Mouse (Mus musculus) forebrain, embryonic 12.5 days (tissue): ENCODE data around the gene Prkce. TPM values are rescaled to one million over a fixed set of nuclear protein-coding genes. Genes with fewer than 3 reads are reported as not detected.

Experiments
- ATAC-seq: fragments of 200-750 bp; cut with Nextera tagmentation; 2 replicates; pipeline ENCODE4 v1.8.0; 2017; ENCODE audit warnings: moderate TSS enrichment; ENCODE audit not compliant: low FRiP score
- H3K27ac ChIP-seq: fragments of 300-500 bp; sonication (generic); 2 replicates; pipeline ENCODE4 v1.5.1; 2016; ENCODE audit warnings: mild to moderate bottlenecking
- H3K27me3 ChIP-seq: fragments of 300-500 bp; sonication (generic); 2 replicates; pipeline ENCODE4 v1.6.1; 2016; ENCODE audit warnings: mild to moderate bottlenecking
- H3K36me3 ChIP-seq: fragments of 300-500 bp; sonication (generic); replicated peaks from 2 replicates; pipeline ENCODE4 v1.6.1; 2016; ENCODE audit warnings: mild to moderate bottlenecking
- H3K4me1 ChIP-seq: fragments of 300-500 bp; sonication (generic); 2 replicates; pipeline ENCODE4 v1.6.1; 2016
- H3K4me2 ChIP-seq: fragments of 300-500 bp; sonication (generic); 2 replicates; pipeline ENCODE4 v1.6.1; 2016; ENCODE audit warnings: mild to moderate bottlenecking, moderate library complexity
- H3K4me3 ChIP-seq: fragments of 300-500 bp; sonication (generic); replicated peaks from 2 replicates; pipeline ENCODE4 v1.5.1; 2016; ENCODE audit warnings: mild to moderate bottlenecking
- H3K9ac ChIP-seq: fragments of 300-500 bp; sonication (generic); 2 replicates; pipeline ENCODE4 v1.6.1; 2016; ENCODE audit warnings: mild to moderate bottlenecking
- H3K9me3 ChIP-seq: fragments of 300-500 bp; sonication (generic); 2 replicates; pipeline ENCODE4 v1.6.1; 2016
- WGBS: fragments of 180-500 bp; shearing (Covaris S2); methylation state at CpG from one replicate; pipeline ENCODE4 v1.1.7; 2016; 5-methylcytosine and 5-hydroxymethylcytosine counted together
- polyA plus RNA-seq: library from polyadenylated mRNA; unstranded; fragments of >200 nt; fragmentation: Nextera tagmentation; extraction: Ambion mirVana; gene quantifications from 2 replicates; pipeline ENCODE4 v1.2.1, GENCODE M21; 2016

Gene Prkce
- polyA plus RNA-seq, 1 experiment from 2014 or later = 6.0 TPM

- H3K27ac ChIP-seq = no peak overlapping the region
- no peak overlapping the region for H3K4me2 ChIP-seq
- no peaks in the 10 kb centered on the region for H3K36me3 ChIP-seq
- no peak overlapping the region for H3K9ac ChIP-seq
- no peak overlapping the region for H3K4me3 ChIP-seq
- no peaks in the 10 kb centered on the region for H3K27me3 ChIP-seq
- no peaks in the 10 kb centered on the region for H3K9me3 ChIP-seq
- 75% methylated on average over 8 of the region's 8 CpGs for WGBS
- no peak for ATAC-seq
- peaks cover 20% of the 10 kb centered on the region for H3K4me1 ChIP-seq
Measured at GRCm38 (mm10) chr17:86407921-86408613, 240.5 kb downstream of the Prkce start.

- H3K4me2 ChIP-seq = no peak overlapping the region
- no peak for ATAC-seq
- no peaks in the 10 kb centered on the region for H3K9me3 ChIP-seq
- H3K4me3 ChIP-seq = no peak overlapping the region
- H3K27me3 ChIP-seq = no peaks in the 10 kb centered on the region
- 89% methylated on average over 5 of the region's 5 CpGs for WGBS
- H3K36me3 ChIP-seq = no peaks in the 10 kb centered on the region
- peaks cover 20% of the 10 kb centered on the region for H3K4me1 ChIP-seq
- H3K27ac ChIP-seq = no peak overlapping the region
- H3K9ac ChIP-seq = no peak overlapping the region
Measured at GRCm38 (mm10) chr17:86408614-86409006, 241.0 kb downstream of the Prkce start.

GRCm38 (mm10) chr17:86409485-86409884 lies 241.9 kb downstream of the Prkce start:
- no peak for ATAC-seq
- H3K4me1 ChIP-seq = peaks cover 25% of the 10 kb centered on the region
- H3K4me3 ChIP-seq = no peak overlapping the region
- no peak overlapping the region for H3K27ac ChIP-seq
- no peaks in the 10 kb centered on the region for H3K9me3 ChIP-seq
- no peaks in the 10 kb centered on the region for H3K36me3 ChIP-seq
- no peak overlapping the region for H3K4me2 ChIP-seq
- H3K27me3 ChIP-seq = no peaks in the 10 kb centered on the region
- WGBS = 87% methylated on average over 8 of the region's 8 CpGs
- H3K9ac ChIP-seq = no peak overlapping the region

DNA sequence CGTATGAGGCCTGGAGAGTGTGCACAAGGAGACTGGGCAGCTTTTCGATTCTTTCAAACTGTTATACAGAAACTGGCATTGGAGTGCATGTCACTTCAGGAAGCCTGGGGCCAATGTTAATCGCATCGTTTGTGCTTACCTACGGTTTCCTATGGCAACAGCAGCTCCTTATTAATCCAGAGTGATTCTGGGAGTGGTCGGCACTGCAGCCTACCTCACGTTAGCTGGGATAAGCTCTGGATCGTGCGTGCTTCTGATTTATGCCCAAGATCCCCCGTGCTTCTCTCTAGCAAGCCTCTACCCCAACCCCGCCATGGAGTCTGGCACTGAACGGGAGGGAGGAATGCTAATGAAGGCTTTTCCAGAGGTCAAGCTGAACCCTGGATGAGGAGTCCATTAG lies 242.9 kb downstream of the Prkce start:
- no peaks in the 10 kb centered on the region for H3K36me3 ChIP-seq
- 51% methylated on average over 12 of the region's 12 CpGs for WGBS
- no peak overlapping the region for H3K4me3 ChIP-seq
- H3K9ac ChIP-seq = no peak overlapping the region
- H3K27me3 ChIP-seq = no peaks in the 10 kb centered on the region
- no peak overlapping the region for H3K4me2 ChIP-seq
- H3K27ac ChIP-seq = no peak overlapping the region
- peaks cover 27% of the 10 kb centered on the region for H3K4me1 ChIP-seq
- ATAC-seq = no peak
- no peaks in the 10 kb centered on the region for H3K9me3 ChIP-seq

GRCm38 (mm10) chr17:86412141-86412540 lies 244.6 kb downstream of the Prkce start:
- Histone ChIP-seq H3K27me3 (no peaks in the 10 kb centered on the region), H3K9me3 (no peaks in the 10 kb centered on the region), H3K27ac (no peak overlapping the region), H3K4me3 (no peak overlapping the region), H3K4me2 (no peak overlapping the region), H3K36me3 (no peaks in the 10 kb centered on the region), H3K9ac (no peak overlapping the region), H3K4me1 (peaks cover 32% of the 10 kb centered on the region)
- WGBS = 84% methylated on average over 6 of the region's 6 CpGs
- no peak for ATAC-seq

- WGBS = 79% methylated on average over 8 of the region's 8 CpGs
- Histone ChIP-seq H3K4me2 (no peak overlapping the region), H3K9ac (no peak overlapping the region), H3K36me3 (no peaks in the 10 kb centered on the region), H3K9me3 (no peaks in the 10 kb centered on the region), H3K27ac (no peak overlapping the region), H3K4me3 (no peak overlapping the region), H3K4me1 (peaks cover 32% of the 10 kb centered on the region), H3K27me3 (no peaks in the 10 kb centered on the region)
- ATAC-seq = no peak
Measured at GRCm38 (mm10) chr17:86414608-86415007, 247.0 kb downstream of the Prkce start.

GRCm38 (mm10) chr17:86415989-86416388 lies 248.4 kb downstream of the Prkce start:
- Histone ChIP-seq H3K27ac (0 out of 2 replicates have a peak overlapping the region, but pooled peaks have one; percentile 25), H3K4me3 (no peak overlapping the region), H3K4me2 (no peak overlapping the region), H3K36me3 (no peaks in the 10 kb centered on the region), H3K9me3 (no peaks in the 10 kb centered on the region), H3K4me1 (peaks cover 23% of the 10 kb centered on the region), H3K27me3 (no peaks in the 10 kb centered on the region), H3K9ac (no peak overlapping the region)
- ATAC-seq = no peak
- 89% methylated on average over 7 of the region's 7 CpGs for WGBS

DNA sequence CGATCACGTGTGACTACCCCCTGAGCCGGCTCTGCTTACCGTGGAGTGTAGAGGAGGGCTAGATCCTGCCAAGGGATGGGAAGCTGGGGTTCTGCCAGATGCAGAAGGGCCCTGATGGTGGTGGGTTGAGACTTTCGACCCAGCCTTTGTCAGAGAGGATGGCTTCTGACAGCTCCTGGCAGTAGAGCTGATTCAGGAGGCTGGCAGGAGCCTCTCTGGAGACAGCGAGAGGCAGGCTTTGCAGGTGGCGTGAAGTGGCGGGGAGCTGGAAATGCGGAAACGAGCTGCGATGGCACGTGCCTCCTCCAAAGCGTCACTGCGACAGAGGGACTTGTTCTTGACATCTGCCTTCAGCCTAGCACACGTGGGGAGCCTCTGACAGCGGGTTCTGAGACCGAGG lies 250.7 kb downstream of the Prkce start:
- Histone ChIP-seq H3K9ac (no peak overlapping the region), H3K36me3 (no peaks in the 10 kb centered on the region), H3K27me3 (no peaks in the 10 kb centered on the region), H3K4me2 (no peak overlapping the region), H3K9me3 (no peaks in the 10 kb centered on the region), H3K4me3 (no peak overlapping the region), H3K27ac (no peak overlapping the region), H3K4me1 (peaks cover 12% of the 10 kb centered on the region)
- no peak for ATAC-seq
- WGBS = 90% methylated on average over 17 of the region's 17 CpGs

- H3K27me3 ChIP-seq = no peaks in the 10 kb centered on the region
- no peak for ATAC-seq
- no peak overlapping the region for H3K9ac ChIP-seq
- H3K27ac ChIP-seq = no peak overlapping the region
- no peak overlapping the region for H3K4me3 ChIP-seq
- H3K9me3 ChIP-seq = no peaks in the 10 kb centered on the region
- H3K36me3 ChIP-seq = no peaks in the 10 kb centered on the region
- peaks cover 14% of the 10 kb centered on the region for H3K4me1 ChIP-seq
- WGBS = 94% methylated on average over 6 of the region's 6 CpGs
- no peak overlapping the region for H3K4me2 ChIP-seq
Measured at GRCm38 (mm10) chr17:86419199-86419598, 251.6 kb downstream of the Prkce start.

DNA sequence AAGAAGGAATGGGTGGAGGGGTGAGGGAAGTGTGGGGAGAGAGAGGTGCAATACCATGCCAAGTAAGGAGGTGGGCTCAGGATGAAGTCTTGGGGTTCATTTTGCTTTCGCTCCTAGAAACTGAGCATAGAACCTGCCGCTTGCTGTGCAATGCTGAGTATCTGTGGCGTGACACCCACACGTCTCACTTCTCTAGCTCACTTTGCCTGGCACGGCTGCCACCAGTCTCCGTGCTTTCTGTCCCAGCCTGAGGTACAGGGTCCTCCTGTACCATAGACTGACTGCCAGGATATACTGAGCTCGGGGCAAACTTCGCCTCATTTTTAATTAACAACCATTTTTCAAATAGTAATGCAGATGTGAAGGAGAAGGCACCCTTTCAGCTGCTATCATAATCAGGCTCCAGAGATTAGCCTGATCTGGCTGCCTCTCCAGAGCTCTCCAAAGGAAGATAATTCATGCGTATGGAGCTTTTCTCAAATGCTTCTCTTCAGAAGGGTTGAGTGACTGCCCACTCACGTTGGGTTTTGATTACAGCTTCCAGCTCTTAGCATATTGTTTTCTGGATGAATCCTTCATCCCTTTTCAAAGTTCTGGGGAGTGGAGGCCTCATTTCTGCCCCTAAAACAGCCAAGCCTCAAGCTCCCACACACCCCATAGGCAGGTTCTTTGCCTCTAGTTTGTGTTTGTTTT lies 253.2 kb downstream of the Prkce start:
- ATAC-seq = no peak
- H3K9ac ChIP-seq = no peak overlapping the region
- WGBS = 81% methylated on average over 10 of the region's 10 CpGs
- no peaks in the 10 kb centered on the region for H3K9me3 ChIP-seq
- no peak overlapping the region for H3K27ac ChIP-seq
- no peak overlapping the region for H3K4me3 ChIP-seq
- H3K4me1 ChIP-seq = peaks cover 8% of the 10 kb centered on the region
- no peak overlapping the region for H3K4me2 ChIP-seq
- no peaks in the 10 kb centered on the region for H3K36me3 ChIP-seq
- H3K27me3 ChIP-seq = no peaks in the 10 kb centered on the region

GRCm38 (mm10) chr17:86422023-86422422 lies 254.4 kb downstream of the Prkce start:
- no peaks in the 10 kb centered on the region for H3K36me3 ChIP-seq
- no peaks in the 10 kb centered on the region for H3K9me3 ChIP-seq
- peaks cover 4% of the 10 kb centered on the region; the same call in 1 of the 2 replicates for H3K4me1 ChIP-seq
- H3K9ac ChIP-seq = no peak overlapping the region
- no peaks in the 10 kb centered on the region for H3K27me3 ChIP-seq
- H3K4me2 ChIP-seq = no peak overlapping the region
- WGBS = 82% methylated on average over 4 of the region's 4 CpGs
- H3K4me3 ChIP-seq = no peak overlapping the region
- H3K27ac ChIP-seq = no peak overlapping the region
- no peak for ATAC-seq

DNA sequence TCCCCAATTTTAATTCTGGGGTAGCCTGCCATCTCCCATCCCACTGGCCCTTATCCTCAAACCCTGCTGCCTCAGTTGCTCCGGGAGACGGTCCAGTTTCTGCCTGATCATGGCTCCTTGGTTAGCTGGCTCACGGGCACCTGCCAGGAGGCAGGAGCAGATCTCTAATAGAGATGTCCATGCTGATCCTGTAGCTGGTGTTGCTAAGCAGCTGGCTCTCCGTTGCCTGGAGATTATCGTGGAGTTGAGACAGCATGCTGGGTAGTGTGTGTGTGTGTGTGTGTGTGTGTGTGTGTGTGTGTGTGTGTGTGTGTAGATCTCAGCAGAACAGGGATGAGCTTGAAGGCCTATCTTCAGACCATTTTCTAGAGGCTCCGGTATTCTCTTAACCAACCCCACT lies 262.3 kb downstream of the Prkce start:
- no peak for ATAC-seq
- H3K36me3 ChIP-seq = no peaks in the 10 kb centered on the region
- no peak overlapping the region for H3K9ac ChIP-seq
- H3K4me2 ChIP-seq = no peak overlapping the region
- peaks cover 5% of the 10 kb centered on the region; the same call in 1 of the 2 replicates for H3K4me1 ChIP-seq
- no peak overlapping the region for H3K27ac ChIP-seq
- H3K27me3 ChIP-seq = no peaks in the 10 kb centered on the region
- WGBS = 93% methylated on average over 6 of the region's 6 CpGs
- H3K9me3 ChIP-seq = no peaks in the 10 kb centered on the region
- H3K4me3 ChIP-seq = no peak overlapping the region

DNA sequence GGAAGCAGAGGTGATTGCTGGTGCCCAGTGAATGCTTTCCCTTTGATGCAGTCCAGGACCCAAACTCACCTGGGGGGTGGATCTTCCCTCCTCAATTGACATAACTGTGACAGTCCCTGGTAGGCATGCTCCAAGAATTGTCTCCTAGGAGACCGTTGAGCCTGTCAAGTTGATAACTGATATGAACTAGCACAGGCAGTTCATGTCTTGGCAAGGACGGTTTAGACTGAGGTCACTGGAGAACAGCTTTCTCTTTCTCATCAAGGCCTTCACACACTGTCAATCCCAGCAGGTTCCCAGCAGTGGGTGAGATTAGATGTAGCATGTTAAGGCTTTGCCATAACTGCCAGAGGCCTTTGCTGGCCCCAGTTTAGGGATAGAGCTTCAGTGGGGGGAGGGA lies 265.5 kb downstream of the Prkce start:
- Histone ChIP-seq H3K27me3 (no peaks in the 10 kb centered on the region), H3K9me3 (no peaks in the 10 kb centered on the region), H3K36me3 (no peaks in the 10 kb centered on the region), H3K4me3 (no peak overlapping the region), H3K27ac (no peak overlapping the region), H3K4me1 (peaks cover 5% of the 10 kb centered on the region; the same call in 1 of the 2 replicates), H3K4me2 (no peak overlapping the region), H3K9ac (no peak overlapping the region)
- no peak for ATAC-seq
- WGBS = 85% methylated on average over 2 of the region's 2 CpGs
